Mouse (Mus musculus): Measurements from ENCODE around the gene Ebf1. TPM values are rescaled to one million over a fixed set of nuclear protein-coding genes. Genes with fewer than 3 reads are reported as not detected.

The Ebf1 gene
- total RNA-seq, 2 experiments from 2014 or later: 4.2 to 4.6 TPM

DNA sequence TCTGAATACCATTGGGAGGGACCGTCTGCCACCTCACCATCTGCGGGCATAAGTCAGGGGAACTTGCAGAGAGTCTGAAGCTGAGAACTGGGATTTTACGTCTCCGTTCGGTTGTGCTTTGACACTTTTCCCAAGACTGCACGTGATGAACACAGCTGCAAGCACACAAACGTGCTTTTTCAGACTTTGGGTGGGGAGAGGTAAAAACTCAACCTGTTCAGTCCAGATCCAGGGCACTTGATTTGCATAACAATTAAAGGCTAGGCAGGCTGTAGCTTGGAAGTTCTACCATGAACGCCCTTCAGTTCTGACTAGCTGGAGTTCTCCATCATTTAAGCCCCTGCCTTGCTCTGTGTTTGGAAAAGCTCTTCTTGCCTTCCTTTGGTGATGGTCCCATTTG, 246.8 kb downstream of the Ebf1 start:
- intact Hi-C loops (cut with DNase I): no loop called here

DNA sequence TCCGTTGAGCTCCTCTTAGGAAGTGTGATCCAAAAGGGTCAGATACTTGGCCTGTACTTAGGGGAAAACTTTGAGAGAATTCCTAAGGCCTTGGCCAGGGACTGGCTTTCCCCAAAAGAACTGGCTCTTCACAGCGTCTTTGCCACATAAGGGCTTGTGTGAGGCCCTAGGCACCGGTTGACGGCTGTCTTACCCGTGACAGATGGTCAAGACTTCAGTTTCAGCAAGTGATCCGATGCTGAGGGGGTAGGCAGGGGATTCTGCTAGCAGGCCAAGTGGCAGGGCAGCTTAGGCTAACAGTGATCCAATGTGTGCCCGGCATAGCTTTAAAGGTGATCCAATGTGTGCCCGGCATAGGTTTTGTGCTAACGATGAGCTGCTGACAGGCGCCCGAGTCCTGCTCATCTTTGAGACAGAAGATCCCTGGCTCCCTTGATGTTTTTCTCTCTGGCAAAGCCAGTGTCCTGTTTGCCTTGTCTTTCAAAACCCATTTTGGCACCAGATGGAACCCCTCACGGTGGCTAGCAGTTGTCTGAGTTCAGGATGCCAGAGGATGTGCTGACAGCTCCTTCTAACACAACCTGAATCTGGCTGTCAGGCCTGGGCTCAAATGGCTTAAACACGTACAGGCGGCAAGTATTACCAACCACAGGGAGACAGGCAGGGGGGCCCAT, 249.5 kb downstream of the Ebf1 start:
- intact Hi-C loops (cut with DNase I): no loop called here
- no peak for DNase-seq (ENCODE audit: low spot score in 2 of 2)

More for the DNA sequence above, 246.8 kb downstream of the Ebf1 start:
- DNase-seq (ENCODE audit: low spot score in 2 of 2): no peak

DNA sequence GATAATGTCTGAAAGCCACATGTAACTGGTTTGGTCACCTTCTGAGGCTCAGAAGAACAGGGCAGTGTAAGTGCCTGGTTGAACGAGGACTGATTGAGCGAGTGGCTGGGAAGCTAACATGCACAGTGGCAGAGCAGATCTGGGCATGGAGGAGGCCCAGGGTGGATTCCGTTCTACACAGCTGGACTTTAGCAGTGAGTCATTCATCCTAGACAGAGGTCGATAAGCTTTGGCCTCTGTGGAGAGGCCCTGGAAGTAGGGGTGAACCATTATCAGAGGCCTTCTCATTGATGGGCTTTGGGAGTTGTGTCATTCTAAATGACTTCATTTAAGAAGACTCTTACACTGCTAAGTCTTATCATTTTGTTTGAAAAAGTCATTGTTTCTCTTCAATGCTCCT, 250.3 kb downstream of the Ebf1 start:
- no peak for DNase-seq (ENCODE audit: low spot score in 2 of 2)
- intact Hi-C loops (cut with DNase I): no loop called here

DNA sequence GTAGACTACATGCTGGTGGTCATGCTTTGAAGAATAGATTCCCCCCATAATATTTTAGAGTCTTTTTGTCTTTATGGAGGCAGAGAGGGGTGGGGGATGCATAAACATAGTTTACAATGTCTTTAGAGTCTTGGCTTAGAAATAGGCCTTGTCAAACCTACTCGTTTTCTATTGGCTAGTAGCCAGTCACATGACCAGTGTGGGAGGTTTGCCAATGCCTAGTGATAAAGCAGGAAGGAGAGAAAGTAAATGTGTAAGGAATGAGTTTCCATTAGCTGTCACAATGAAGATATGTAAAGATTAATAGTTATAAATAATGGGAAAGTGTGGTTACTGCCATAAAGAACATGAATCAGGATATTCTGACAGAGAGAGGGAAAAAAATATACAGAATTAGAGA, 256.8 kb downstream of the Ebf1 start:
- no peak for DNase-seq (ENCODE audit: low spot score in 2 of 2)
- intact Hi-C loops (cut with DNase I): no loop called here

DNA sequence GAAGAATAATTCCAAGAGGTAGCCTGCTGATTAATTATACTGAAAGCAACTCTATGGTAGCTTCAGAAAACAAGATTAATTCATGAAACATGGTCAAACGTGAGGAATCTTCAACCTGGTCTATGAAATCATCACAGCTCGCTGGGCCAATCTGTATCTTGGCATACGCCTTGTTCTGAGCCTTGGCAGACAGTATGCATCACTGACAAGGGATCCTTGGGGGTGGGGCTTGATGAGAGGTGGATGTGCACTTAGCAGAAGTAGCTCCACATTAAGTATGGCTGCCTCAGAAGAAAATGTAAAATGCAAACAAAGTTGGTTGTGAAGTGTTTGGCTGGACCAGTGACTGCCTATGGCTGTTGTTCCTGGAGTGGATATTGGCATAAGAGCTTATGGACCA, 258.1 kb downstream of the Ebf1 start:
- intact Hi-C loops (cut with DNase I): no loop called here
- no peak for DNase-seq (ENCODE audit: low spot score in 2 of 2)

DNA sequence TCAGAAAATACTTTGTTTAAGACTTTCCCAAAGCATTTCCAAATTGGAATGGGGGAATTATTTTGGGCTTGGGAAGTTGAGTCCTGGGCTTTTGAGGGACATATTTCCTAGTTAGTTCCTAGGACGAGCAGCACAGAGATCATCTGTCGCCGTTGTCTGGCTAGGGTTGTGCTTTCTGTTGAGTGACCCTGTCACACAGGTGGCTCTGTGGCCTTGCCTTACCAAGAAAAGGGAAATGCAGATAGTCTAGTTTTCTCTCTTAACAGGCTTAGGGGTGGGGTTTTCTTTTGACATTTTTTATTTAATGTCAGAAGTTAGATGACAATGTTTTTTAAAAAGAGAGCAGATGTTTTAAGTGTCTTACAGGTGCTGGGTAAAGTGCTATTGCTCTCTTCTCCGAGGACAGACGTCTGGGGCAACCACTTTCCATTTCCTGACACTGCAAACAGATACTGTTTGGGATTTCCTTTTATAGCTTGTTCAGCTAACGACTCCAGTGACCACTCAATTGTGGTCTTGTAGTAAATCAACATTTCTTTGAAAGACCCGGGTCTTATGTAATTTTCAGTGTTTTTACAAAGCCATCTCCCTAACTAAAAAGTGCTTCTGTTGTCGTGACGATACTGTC, 264.1 kb downstream of the Ebf1 start:
- DNase-seq (ENCODE audit: low spot score in 2 of 2): no peak
- intact Hi-C loops (cut with DNase I): no loop called here

DNA sequence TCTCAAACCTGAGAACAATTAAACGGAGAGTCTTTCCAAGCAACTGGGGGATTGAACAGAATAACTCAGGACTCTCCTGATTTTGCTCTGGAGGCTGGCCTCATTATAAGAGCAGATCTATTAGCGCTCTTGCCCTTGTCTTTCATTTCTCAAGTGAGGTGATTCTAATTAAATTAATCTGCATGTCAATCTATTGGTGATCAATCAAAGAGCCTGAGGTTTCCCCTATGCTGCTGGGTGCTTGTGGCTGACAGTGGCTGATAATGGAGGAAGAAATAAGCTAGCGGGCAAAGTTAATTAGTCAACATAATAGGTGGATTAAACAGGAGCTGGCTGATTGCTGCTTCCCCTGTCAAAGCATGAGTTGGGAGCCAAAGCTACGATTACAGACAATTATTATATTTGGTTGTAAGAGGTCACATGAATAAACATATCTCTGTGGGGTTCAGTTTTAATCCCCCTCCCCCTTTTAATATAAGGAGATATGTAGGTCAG, 265.4 kb downstream of the Ebf1 start:
- DNase-seq (ENCODE audit: low spot score in 2 of 2): no peak
- intact Hi-C loops (cut with DNase I): no loop called here

DNA sequence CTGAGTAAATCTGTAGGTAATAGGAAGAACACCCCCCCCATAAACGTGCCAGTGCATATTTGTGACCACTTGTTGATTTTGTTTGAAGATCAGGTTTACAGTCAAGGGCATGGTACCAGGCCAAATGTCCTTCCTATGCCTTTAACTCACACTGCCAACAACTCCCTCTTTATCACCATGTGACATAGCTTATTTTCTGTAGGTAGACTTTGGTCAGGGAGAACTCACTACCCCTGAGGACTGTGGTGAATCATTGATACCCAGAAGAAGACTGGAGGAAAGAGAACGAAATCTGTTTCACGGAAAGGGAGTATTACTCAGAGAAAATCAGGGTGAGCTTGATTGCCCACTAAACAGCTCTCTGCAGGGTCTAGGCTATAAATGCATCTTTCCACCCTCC, 267.2 kb downstream of the Ebf1 start:
- no peak for DNase-seq (ENCODE audit: low spot score in 2 of 2)
- intact Hi-C loops (cut with DNase I): no loop called here

DNA sequence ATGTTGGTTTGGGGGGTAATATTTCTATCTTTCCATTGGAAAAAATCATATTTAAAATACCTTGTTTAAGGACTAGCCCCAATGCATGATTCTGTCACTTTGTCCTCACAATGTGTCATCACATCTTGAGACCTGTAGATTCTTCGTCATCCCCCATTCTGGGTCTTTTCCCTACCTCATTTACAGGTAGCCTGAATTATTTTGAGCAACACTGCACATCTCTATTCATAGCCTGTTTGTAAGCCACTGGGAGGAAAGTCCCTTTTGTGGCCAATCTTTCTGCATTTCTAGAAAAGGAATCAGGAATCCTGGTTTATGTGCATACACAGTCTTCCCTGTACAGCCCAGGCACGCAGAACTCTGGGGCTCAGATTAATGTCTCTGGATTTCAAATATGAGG, 269.8 kb downstream of the Ebf1 start:
- intact Hi-C loops (cut with DNase I): no loop called here
- DNase-seq (ENCODE audit: low spot score in 2 of 2): no peak

DNA sequence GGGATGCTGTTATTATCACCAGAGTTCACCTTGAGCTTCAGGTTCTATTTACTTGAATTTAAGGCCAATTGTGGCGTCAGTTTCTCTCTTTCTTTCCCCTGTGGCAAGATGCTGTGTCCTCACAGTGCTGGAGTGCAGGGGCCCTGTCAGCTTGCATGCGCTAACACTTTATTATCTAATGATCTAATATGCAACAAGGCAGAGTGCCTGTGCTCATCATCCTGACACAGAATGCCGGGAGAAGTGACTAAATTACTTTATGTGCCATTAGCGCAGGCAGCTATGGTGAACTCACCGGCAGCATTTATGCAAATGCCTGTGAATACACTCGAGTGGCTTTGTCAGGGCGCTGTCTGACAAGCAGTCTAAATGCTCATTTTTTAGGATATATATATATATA, 270.6 kb downstream of the Ebf1 start:
- DNase-seq (ENCODE audit: low spot score in 2 of 2): no peak
- intact Hi-C loops (cut with DNase I): no loop called here

DNA sequence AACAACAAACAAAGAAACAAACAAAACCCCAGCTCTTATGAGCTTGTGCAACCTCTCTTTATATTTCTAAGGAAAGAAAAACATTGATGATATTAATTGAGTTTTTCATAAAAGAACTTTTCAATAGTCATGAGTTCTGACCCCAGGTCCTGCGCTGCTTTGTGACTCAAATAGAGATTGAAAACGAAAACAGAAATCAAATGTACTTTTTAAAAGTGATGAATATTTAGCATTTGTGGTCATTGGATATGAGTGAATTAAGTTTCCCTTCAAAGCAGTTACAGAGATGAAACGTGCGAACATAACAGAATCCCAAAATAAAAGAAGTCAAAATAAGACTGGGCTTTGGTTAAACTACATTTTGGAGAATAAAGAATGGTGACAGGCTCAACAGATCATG, 271.3 kb downstream of the Ebf1 start:
- DNase-seq (ENCODE audit: low spot score in 2 of 2): no peak
- intact Hi-C loops (cut with DNase I): no loop called here

DNA sequence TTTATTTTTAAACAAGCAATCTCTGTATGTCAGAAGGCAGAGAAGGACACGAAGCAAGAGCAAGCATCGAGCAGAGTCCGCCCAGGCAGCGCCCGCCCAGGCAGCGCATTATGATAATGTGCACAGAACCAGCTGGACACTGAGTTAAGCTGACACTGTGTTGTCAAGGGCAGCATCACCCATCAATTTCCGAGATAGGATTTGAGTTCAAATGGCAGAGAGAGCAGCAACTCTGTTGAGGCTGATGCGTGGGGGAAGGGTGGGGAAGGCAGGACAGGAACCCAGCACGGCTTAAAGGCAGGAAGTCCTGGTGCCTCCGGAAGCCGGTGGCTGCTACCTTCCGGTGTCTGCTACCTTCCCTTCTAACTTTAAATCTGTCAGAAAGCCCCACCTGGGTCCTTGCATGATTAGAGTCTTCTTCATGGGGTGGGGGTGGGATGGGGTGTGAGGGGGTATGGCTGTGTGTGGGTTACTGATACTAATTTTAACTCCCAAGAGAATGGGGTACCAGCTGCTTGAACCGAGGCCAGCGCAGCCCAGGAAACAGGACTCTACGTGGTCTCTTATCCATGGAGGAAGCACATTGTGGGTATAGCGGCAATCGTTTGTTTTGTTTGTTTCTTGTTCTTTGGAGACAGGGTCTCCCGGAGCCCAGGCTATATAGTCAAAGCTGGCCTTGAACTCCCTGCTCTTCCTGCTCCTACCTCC, 275.9 kb downstream of the Ebf1 start:
- intact Hi-C loops (cut with DNase I): no loop called here
- peak in 1 of 2 experiments; percentile 2 for DNase-seq (ENCODE audit: low spot score in 2 of 2)

DNA sequence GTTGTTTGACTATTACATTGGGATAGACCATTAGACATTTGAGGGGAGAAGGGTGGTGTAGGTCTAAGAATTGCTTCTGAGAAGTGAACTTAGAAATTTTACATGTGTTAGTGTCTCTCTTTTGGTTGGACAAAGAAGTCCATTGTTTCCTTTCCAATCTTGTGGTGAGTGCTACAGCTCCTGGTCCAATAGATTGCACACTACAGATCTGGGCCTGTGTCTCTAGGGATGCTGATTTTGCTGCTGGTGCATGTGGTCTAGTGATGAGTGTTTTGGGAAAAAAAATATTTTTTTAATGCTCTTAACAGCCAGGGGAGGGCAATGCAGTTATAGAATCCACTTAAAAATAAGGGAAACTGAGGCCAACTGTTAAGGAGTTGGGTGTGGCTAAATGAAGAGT, 276.9 kb downstream of the Ebf1 start:
- intact Hi-C loops (cut with DNase I): no loop called here
- no peak for DNase-seq (ENCODE audit: low spot score in 2 of 2)

DNA sequence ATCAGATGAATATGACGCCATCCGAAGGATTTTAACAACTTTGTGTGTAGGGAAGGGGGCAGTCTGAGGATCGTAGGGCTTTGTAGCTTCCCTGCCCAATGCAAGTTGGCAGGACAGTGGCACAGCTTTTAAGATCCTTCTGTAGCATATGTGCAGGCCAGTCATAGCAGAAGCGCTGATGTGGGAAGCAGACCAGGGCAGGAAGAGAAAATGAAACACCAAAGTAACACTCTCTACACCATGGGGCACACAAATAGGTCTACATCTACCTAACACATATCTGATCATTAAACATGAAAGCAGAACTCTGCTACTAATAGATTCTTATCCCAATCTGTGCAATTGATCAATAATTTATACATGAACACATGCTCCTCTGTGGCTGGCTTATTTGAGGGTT, 277.7 kb downstream of the Ebf1 start:
- intact Hi-C loops (cut with DNase I): no loop called here
- DNase-seq (ENCODE audit: low spot score in 2 of 2): no peak

DNA sequence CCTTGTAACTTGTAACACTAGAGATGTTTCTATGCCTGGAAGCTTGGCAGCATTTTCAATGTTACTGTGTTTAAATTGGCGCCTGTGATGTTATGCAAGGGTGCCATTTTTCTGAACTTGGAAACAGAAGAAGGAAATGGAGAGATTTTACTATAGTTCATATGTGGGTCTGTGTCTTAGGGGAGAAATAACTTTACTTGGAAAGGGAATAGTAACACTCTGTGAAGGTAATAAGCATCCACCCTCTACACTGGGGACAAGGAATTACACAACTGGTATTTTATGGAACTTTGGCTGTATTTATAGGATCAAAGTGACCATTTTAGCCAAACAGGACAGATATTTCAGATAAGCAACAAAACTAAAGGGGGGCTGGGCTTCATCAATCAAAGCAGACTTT, 278.8 kb downstream of the Ebf1 start:
- intact Hi-C loops (cut with DNase I): no loop called here
- no peak for DNase-seq (ENCODE audit: low spot score in 2 of 2)

DNA sequence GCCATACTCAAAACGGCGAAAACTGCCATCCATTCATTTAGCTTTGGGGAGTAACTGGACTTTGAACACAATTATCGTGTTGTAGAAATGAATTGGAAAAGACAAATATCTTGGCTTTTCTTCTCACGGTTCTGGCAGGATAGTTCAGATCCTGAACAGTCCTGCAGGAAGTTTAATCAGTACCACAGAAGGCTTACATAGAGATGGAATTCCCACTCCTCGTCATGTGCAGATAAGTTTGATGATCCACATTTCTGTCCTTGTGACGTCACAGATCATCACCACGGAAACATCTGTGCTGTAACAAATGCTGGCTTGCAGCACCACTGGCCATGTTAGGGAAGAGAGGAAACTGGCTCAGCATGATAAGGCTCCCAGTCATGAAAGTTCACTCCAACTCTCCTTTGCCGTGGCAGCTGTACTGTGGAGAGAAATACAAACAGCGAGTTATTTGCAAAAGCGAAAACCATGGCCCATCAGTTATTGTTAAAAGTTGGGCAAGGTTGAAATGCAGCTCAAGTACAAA, 280.1 kb downstream of the Ebf1 start:
- intact Hi-C loops (cut with DNase I): no loop called here
- DNase-seq (ENCODE audit: low spot score in 2 of 2): no peak

DNA sequence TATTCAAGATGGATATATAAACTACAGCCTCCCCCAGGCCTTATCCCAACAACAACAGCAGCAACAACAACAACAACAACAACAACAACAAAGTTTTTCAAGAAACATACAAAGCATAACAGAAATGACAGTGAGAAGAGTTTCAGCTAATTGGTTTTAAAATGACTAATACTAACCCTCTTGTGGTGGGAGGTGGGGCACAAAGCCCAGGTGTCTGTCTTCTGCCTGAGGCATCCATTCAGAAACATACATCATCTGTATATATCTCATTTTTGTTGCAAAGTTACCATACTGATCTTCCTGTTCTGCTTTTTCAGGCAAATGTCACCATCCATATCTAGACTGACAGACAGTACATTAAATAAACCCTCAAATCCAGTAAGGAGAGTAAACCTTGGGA, 282.4 kb downstream of the Ebf1 start:
- no peak for DNase-seq (ENCODE audit: low spot score in 2 of 2)
- intact Hi-C loops (cut with DNase I): no loop called here

DNA sequence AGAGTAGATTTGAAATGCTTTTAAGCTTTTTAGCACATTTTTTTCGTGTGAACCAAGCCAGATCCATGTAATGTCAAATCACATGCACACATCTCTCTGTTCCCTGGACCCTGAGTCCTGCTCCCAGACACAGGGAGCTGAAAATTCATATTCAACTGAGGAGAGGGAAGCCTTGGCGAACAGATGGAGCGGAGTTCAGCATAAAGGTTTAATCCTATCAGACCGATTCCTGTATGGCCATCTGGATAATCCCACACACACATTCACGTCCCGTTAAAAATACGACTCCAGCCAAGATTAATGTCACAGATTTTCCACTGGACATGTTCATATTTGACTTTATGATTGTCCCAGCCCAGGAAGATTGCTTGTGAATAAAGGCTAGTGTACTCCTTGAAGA, 282.8 kb downstream of the Ebf1 start:
- no peak for DNase-seq (ENCODE audit: low spot score in 2 of 2)
- intact Hi-C loops (cut with DNase I): no loop called here

DNA sequence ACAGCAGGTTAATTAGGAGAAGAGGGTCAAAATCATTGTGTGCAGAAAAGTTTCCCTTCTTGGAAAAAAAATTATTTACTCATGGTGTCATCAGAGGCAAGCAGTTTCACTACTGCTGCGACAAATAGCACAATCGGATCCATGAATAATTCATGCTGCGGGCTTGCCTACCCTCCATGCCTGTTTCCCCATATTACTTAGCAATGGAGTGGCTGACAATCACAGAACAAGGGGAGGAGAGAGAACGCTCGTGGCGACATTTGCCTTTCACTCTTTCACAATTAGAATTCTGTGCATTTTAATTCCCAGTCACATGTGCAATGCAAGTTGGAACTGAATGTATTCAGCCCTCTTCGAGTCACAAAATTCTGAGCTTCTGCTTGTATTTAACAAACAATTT, 283.4 kb downstream of the Ebf1 start:
- intact Hi-C loops (cut with DNase I): no loop called here
- DNase-seq (ENCODE audit: low spot score in 2 of 2): no peak

DNA sequence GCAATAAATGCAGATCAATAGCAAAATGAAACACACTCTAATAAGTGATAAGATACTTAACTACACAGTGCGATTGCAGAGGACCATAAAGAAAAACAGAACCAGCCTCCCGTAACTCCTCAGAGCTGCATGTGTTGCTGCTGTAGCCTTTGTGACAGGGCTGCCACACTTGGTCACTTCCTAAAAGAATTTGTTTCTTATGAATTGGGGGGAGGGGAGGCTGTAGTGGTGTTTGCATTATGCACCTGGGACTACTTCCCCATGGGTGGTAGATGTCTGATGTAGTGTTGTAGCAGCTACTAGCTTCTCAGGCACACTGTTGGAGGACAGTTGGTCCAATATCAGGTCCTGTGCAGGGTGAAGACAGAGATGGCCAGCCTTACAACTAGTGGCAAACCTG, 284.6 kb downstream of the Ebf1 start:
- DNase-seq (ENCODE audit: low spot score in 2 of 2): no peak
- intact Hi-C loops (cut with DNase I): no loop called here

DNA sequence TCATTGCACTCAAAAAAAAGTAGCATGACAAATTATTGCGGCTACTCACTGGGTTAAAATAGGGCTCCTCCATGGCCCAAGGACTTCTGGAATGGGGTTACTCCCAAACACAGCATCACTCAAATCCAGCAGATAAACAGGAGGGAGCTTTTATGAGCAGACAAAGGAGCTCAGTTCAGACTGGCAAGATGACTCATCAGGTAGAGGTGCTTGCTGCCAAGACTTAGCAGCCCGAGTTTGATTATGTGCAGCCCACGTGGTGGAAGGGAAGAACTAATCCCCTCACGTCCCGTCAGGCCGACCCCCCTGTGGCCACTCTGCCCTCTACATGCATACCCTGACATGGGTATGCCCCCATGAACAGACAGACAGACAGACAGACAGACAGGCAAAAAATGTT, 285.0 kb downstream of the Ebf1 start:
- intact Hi-C loops (cut with DNase I): no loop called here

More for the DNA sequence above, 285.0 kb downstream of the Ebf1 start:
- no peak for DNase-seq (ENCODE audit: low spot score in 2 of 2)
